Mouse (Mus musculus) lung, embryonic 14.5 days (tissue): ENCODE measurements at regions not wholly inside any gene's neighbourhood (a gene's known extent, or its start where the extent isn't known, plus 50 kb on each side); places are given as distances from the start of the nearest gene placed in this dataset.

Source experiments
- ATAC-seq: fragments of 200-750 bp; cut with Nextera tagmentation; 2 replicates; pipeline ENCODE4 v1.8.0; 2017; ENCODE audit warnings: mild to moderate bottlenecking, moderate TSS enrichment, moderate library complexity; ENCODE audit not compliant: insufficient read depth
- DNase-seq: peaks from one replicate; pipeline ENCODE4 v3.0.0-alpha.2; 2015
- H3K27ac ChIP-seq: fragments of 300-500 bp; sonication (generic); 2 replicates; pipeline ENCODE4 v1.5.1; 2014; ENCODE audit warnings: low read depth, mild to moderate bottlenecking, moderate library complexity
- H3K27me3 ChIP-seq: fragments of 300-500 bp; sonication (generic); 2 replicates; pipeline ENCODE4 v1.6.1; 2014; ENCODE audit warnings: low read length, control low read depth; ENCODE audit not compliant: insufficient read depth
- H3K36me3 ChIP-seq: fragments of 300-500 bp; sonication (generic); 2 replicates; pipeline ENCODE4 v1.6.1; 2014; ENCODE audit warnings: control low read depth; ENCODE audit not compliant: insufficient read depth
- H3K4me1 ChIP-seq: fragments of 300-500 bp; sonication (generic); 2 replicates; pipeline ENCODE4 v1.6.1; 2014; ENCODE audit warnings: antibody characterized with exemption, control low read depth; ENCODE audit not compliant: insufficient read depth
- H3K4me2 ChIP-seq: fragments of 300-500 bp; sonication (generic); 2 replicates; pipeline ENCODE4 v1.6.1; 2014; ENCODE audit warnings: mild to moderate bottlenecking
- H3K4me3 ChIP-seq: fragments of 300-500 bp; sonication (generic); 2 replicates; pipeline ENCODE4 v1.5.1; 2014; ENCODE audit warnings: low read depth, low read length
- H3K9ac ChIP-seq: fragments of 300-500 bp; sonication (generic); 2 replicates; pipeline ENCODE4 v1.6.1; 2014
- H3K9me3 ChIP-seq: fragments of 300-500 bp; sonication (generic); 2 replicates; pipeline ENCODE4 v1.6.1; 2016; ENCODE audit warnings: low read depth, low read length, control low read depth
- CTCF ChIP-seq: IDR thresholded peaks from 2 replicates; pipeline ENCODE4 v1.5.1; 2016; ENCODE audit warnings: antibody characterized with exemption, low read depth
- WGBS: fragments of 180-500 bp; shearing (Covaris S2); extraction: QIAGEN DNeasy Blood & Tissue Kit; methylation state at CpG from one replicate; pipeline ENCODE4 v1.1.7; 2014; 5-methylcytosine and 5-hydroxymethylcytosine counted together

DNA sequence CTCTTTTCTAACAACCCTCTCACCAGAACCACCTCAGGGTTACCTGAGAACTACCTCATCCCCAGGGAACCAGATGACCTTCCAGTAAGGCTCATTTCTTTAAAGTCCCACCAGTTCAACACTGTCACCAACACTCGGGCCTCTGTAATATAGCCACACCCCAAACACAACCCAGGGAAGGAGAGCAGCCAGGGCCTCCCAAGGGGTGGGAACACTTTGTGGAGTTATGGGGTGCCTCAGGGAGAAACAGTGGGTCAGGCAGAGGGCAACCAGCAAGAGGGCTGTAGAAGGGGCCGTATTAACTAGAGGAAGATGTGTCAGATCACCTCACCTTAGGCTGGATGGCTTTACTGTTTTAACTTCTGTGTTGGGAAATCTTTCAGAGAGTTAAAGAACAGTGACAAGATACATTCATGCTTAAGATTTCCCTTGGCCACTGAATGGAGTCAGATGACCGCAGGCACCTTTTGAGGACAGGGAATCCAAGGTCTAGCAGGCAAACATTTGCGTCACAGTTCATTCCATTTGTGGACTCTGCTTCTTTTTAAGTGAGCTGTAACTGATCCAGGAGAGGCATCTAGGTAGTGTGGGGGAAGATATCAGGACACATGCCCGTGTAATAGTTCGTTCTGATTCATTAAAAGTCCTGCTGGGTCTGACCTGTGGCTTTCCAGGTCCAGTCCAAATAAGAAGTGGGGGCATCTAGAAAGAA lies 67.9 kb upstream of the Slc35c1 start:
- no peak for TF ChIP-seq CTCF
- Histone ChIP-seq H3K27ac (no peak overlapping the region), H3K4me2 (peak overlapping the region; percentile 82), H3K27me3 (no peaks in the 10 kb centered on the region), H3K9me3 (no peaks in the 10 kb centered on the region), H3K4me1 (peaks cover 4% of the 10 kb centered on the region; the same call in 1 of the 2 replicates), H3K36me3 (no peaks in the 10 kb centered on the region), H3K9ac (no peak overlapping the region), H3K4me3 (peak overlapping the region; percentile 43; the same call in 1 of the 2 replicates)
- DNase-seq (no peak), ATAC-seq (no peak)
- 73% methylated on average over 6 of the region's 6 CpGs for WGBS

DNA sequence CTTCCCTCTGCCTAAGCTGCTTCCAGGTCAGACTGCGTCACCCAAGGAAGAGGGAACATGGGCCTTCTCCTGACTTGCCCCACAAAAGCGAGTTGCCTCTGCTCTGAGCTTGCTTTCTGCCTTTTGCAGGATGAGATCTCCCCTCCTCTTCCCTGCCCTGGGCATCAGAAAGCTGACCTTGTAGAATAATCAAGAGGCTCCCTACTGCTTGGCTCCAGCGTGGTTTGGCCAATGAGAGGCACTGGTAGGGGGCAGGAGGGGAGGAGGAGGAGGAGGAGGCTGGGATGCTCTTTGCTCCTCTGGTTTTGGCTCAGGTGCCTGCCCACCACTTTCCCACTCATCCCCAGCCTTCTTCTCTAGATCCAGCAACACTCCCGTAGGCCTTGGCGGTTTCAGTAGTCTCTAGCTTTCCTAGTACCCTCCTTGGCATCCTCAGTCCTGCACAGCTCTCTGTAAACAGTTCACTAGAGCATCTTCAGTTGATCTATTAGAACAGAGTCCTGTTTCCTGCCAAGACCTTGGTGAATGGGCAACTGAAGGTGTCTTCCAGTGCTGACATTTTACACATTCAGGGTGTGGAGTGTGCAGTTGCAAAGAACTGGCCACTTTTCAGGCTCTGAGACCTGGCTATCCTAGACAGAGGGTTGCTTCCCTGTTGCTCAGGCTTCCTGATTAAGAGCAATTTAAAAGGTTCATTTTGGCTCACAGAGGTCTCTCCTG lies 66.5 kb upstream of the Slc35c1 start:
- no peak for DNase-seq
- H3K4me3 ChIP-seq: no peak overlapping the region
- H3K27me3 ChIP-seq: no peaks in the 10 kb centered on the region
- 75% methylated on average over 5 of the region's 5 CpGs for WGBS
- no peaks in the 10 kb centered on the region for H3K36me3 ChIP-seq
- peaks cover 4% of the 10 kb centered on the region; the same call in 1 of the 2 replicates for H3K4me1 ChIP-seq
- TF ChIP-seq CTCF: no peak
- no peak overlapping the region for H3K27ac ChIP-seq
- no peak for ATAC-seq
- H3K4me2 ChIP-seq: no peak overlapping the region
- H3K9ac ChIP-seq: no peak overlapping the region
- no peaks in the 10 kb centered on the region for H3K9me3 ChIP-seq

DNA sequence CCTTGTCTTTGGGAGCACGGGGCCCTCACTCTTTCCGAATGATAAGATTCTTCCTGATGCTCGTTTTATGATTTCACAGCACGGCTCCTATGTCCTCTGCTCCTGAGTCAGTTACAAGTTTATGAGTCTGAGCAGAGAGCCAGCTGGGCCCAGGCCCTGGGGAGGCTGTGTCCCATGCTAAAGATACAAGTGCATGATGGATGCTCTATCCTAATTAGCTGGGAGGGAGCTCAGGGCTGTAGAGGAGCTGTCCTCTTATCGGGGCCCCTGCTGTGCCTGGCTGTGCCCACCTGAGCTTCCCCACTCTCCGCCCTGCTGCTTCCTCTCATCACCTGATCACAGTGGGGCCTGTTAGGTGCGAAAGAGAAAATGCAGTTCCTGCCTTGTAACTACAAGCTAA lies 65.3 kb upstream of the Slc35c1 start:
- no peak overlapping the region for H3K4me2 ChIP-seq
- H3K27me3 ChIP-seq: no peaks in the 10 kb centered on the region
- H3K4me1 ChIP-seq: peaks cover 4% of the 10 kb centered on the region; the same call in 1 of the 2 replicates
- no peaks in the 10 kb centered on the region for H3K36me3 ChIP-seq
- H3K27ac ChIP-seq: no peak overlapping the region
- H3K4me3 ChIP-seq: no peak overlapping the region
- H3K9me3 ChIP-seq: no peaks in the 10 kb centered on the region
- 45% methylated on average over 7 of the region's 7 CpGs for WGBS
- no peak overlapping the region for H3K9ac ChIP-seq
- DNase-seq (no peak), ATAC-seq (no peak)
- TF ChIP-seq CTCF: no peak

DNA sequence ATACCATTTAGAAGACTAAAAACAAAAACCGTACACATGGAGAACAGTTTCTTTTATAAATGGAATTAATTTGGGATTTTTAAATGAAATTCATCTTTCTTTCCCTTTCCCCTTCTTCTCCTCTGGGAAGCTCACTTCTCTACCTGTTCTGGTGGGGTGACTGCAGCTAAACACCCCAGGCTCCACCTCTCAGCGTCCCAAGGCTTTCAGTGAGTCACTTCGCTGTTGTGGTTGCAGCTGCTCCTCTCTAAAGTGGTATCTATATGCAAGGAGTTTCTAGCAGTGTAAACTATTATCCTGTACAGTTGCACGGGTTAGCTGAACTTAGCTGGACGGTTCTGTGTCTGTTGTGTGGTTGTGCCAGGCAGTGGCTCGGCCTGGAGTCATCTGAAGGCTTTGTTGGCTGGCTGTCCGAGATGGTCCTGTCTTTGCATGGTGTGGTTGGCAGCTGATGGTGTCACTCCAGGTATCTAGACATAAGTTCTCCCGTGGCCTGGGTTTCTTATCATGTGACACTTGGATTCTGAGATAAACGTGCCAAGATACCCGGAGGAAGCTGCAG lies 64.8 kb upstream of the Slc35c1 start:
- 63% methylated on average over 10 of the region's 10 CpGs for WGBS
- ATAC-seq (no peak), DNase-seq (no peak)
- Histone ChIP-seq H3K27me3 (no peaks in the 10 kb centered on the region), H3K9ac (no peak overlapping the region), H3K4me3 (no peak overlapping the region), H3K4me1 (peaks cover 4% of the 10 kb centered on the region; the same call in 1 of the 2 replicates), H3K9me3 (no peaks in the 10 kb centered on the region), H3K36me3 (no peaks in the 10 kb centered on the region), H3K4me2 (no peak overlapping the region), H3K27ac (no peak overlapping the region)
- TF ChIP-seq CTCF: no peak

DNA sequence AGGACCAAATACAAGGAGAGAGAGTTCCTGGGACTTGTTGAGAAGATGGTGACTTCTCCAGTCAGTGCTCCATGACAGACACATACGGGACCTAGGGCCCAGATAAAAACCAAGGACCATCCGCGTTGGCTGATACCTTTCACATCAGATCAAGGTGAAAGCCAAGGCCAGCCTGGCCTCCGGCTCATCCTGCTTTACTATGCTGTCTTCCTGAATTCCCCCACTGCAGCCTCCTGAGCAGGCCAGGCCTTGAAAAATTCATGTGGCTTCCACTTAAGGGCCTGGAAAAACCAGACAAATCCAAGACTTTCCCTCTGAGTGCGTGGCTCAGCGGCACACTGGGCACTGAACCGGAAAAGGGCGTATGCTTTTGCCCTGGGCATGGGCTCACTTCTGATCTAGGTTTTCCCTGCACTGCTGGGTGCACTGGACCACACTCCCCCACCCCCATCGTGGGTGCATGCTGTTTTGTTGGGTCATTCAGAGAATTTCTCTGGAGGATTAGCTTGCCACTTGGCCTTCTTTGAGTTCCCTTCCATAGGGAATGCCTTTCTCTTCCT lies 64.1 kb upstream of the Slc35c1 start:
- TF ChIP-seq CTCF: no peak
- 92% methylated on average over 9 of the region's 9 CpGs for WGBS

DNA sequence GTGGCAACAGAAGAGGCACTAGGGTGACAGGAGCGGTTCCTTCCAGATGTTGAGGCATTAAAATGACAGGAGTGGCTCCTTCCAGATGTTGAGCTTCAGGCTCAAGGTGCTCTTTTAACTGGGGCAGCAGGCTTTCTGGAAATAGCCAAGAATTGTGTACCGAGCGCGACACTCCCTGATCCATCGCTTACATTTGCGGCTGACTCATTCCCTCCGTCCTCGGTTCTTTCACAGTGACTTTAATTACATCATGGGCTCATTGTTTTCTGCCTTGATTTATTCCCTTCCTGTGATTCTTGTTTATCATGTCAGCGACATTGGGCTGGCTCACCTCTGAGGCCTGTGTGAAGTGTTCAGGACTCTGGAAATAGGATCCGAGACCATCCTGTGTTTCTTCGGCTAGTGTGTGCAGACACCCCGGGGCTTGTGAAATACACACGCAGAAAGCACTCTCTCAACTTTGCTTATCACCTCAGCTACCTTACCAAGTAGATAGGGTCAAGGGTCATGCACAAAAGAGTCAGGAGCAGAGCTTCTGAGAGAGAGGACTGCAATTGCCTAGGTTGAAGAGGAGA lies 63.1 kb upstream of the Slc35c1 start:
- Histone ChIP-seq H3K4me2 (no peak overlapping the region), H3K9ac (no peak overlapping the region), H3K27ac (no peak overlapping the region), H3K4me1 (no peaks in the 10 kb centered on the region), H3K36me3 (no peaks in the 10 kb centered on the region), H3K4me3 (no peak overlapping the region), H3K27me3 (no peaks in the 10 kb centered on the region), H3K9me3 (no peaks in the 10 kb centered on the region)
- WGBS: 59% methylated on average over 13 of the region's 13 CpGs
- TF ChIP-seq CTCF: no peak
- no peak for DNase-seq
- no peak for ATAC-seq

More for the DNA sequence above, 64.1 kb upstream of the Slc35c1 start:
- H3K4me1 ChIP-seq: no peaks in the 10 kb centered on the region
- no peak overlapping the region for H3K4me3 ChIP-seq
- H3K27ac ChIP-seq: no peak overlapping the region
- no peak overlapping the region for H3K4me2 ChIP-seq
- no peak overlapping the region for H3K9ac ChIP-seq
- H3K27me3 ChIP-seq: no peaks in the 10 kb centered on the region
- no peaks in the 10 kb centered on the region for H3K9me3 ChIP-seq
- H3K36me3 ChIP-seq: no peaks in the 10 kb centered on the region
- DNase-seq (no peak), ATAC-seq (no peak)

DNA sequence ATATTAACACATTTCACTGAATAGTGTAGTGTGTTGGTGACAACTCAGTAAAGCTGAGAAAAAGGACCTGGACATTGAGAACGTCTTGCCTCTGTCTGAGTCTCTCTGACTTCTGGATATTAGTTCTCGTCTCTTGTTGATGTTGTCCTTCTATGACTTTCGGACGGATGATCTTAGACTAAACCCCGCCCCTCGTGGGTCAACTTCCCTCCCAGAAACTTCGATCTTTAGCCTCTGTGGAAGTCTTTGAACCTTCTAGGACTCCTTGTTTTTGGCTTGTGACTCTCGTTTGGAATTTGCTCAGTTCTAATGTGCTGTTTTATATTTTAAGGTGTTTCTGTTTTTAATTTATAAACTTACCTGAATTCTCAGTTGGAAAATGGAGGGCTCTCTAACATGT lies 61.2 kb upstream of the Slc35c1 start:
- ATAC-seq (no peak), DNase-seq (no peak)
- no peaks in the 10 kb centered on the region for H3K9me3 ChIP-seq
- H3K36me3 ChIP-seq: no peaks in the 10 kb centered on the region
- WGBS: 66% methylated on average over 8 of the region's 8 CpGs
- no peak overlapping the region for H3K4me3 ChIP-seq
- no peak overlapping the region for H3K27ac ChIP-seq
- H3K4me1 ChIP-seq: no peaks in the 10 kb centered on the region
- no peak overlapping the region for H3K9ac ChIP-seq
- no peaks in the 10 kb centered on the region for H3K27me3 ChIP-seq
- TF ChIP-seq CTCF: no peak
- no peak overlapping the region for H3K4me2 ChIP-seq
